Mouse (Mus musculus) B cell, adult 62 days (primary cell): ENCODE data around the gene Slco3a1. TPM values are rescaled to one million over a fixed set of nuclear protein-coding genes. Genes with fewer than 3 reads are reported as not detected.

Experiments used
- total RNA-seq: library from RNA; stranded (reverse); gene quantifications from 4 replicates; pipeline ENCODE4 v1.2.4, GENCODE M21; 2023

Gene Slco3a1
- total RNA-seq = 0.21 to 0.69 TPM (median 0.45 TPM) in 4 replicates

GRCm38 (mm10) chr7:74554608-74555311 lies at the start of gene Slco3a1:
Gene Slco3a1 (minus strand): TSS chr7:74554780.

